Mouse (Mus musculus): ENCODE results near the gene Hist1h4n. TPM values are rescaled to one million over a fixed set of nuclear protein-coding genes. Genes with fewer than 3 reads are reported as not detected.
"Not testable (repeated sequence)": the region's sequence is repeated elsewhere in the genome, so short reads cannot be mapped to it uniquely, and the experiment has no call there.

Hist1h4n gene
- polyA plus RNA-seq, 1 experiment, result 5.7 TPM

DNA sequence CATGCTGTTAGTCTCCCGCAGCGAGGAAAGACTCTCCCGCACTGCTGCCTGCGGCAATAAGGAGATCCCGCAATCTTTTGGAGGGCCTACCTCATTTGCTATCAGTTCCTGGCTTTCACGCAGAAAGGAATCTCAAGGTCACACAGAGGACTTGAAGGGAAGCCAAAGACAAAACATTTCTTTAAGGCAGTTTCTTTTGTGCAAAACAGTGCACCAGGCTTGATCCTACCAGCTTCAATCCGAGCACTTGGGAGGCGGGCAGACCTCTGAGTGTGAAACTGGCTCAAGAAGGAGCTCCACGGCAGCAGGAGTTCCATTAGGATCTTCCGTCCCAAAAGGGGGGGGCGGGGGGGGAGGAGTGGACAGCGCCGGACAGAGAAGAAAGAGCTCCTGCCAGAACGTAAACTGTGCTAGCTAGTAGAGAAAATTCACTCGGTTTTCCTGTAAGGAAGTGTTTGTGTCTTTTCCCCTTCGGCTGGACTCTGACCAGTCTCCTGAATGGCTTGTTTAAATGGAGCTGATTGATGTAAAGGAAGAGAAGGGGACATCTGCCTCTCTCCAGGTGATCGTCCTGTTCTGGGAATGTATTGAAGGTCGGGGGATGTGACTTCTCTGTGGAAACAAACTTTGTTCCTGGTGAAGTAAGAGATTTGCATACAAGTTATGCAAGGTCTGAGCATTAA, 41.3 kb downstream of the Hist1h4n start:
- peaks cover 11% of the 10 kb centered on the region for H3K27me3 ChIP-seq (ENCODE audit: control insufficient read depth)
- no peaks in the 10 kb centered on the region for H3K36me3 ChIP-seq (ENCODE audit: control insufficient read depth)
- H3K9me3 ChIP-seq (ENCODE audit: control insufficient read depth, low read length), result no peaks in the 10 kb centered on the region
- peak overlapping the region; percentile 42 for H3K4me3 ChIP-seq (replicated peaks)
- TF ChIP-seq GATA1 (IDR thresholded peaks at IDR 0.05; ENCODE audit: low read length) (no peak), TAL1 (IDR thresholded peaks at IDR 0.05; ENCODE audit: low read length) (no peak)
- H3K4me1 ChIP-seq (ENCODE audit: control insufficient read depth), result peaks cover 38% of the 10 kb centered on the region

DNA sequence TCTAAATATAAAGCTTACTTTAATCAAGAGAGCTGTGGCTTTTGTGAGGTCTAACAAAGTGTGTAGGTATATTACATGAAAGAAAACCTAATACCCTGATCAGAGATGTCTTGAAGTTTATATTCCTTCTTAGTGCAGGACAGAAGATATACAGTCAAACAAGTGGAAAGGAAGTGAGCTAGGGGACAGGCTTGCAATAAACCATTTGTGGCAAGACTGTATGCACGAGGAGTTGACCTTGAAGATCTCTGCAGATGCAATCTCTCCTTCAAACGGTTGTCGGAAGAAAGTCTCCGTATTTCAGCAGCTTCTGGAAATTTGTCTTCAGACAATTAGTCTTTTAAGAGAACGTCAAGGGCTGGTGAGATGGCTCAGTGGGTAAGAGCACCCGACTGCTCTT, 42.1 kb downstream of the Hist1h4n start:
- peaks cover 11% of the 10 kb centered on the region for H3K27me3 ChIP-seq (ENCODE audit: control insufficient read depth)
- peaks cover 46% of the 10 kb centered on the region for H3K4me1 ChIP-seq (ENCODE audit: control insufficient read depth)
- H3K36me3 ChIP-seq (ENCODE audit: control insufficient read depth), result no peaks in the 10 kb centered on the region
- H3K4me3 ChIP-seq (replicated peaks), result peak overlapping the region; percentile 31
- TF ChIP-seq GATA1 (IDR thresholded peaks at IDR 0.05; ENCODE audit: low read length), result no peak
- no peak for TF ChIP-seq TAL1 (IDR thresholded peaks at IDR 0.05; ENCODE audit: low read length)
- H3K9me3 ChIP-seq (ENCODE audit: control insufficient read depth, low read length), result no peaks in the 10 kb centered on the region

DNA sequence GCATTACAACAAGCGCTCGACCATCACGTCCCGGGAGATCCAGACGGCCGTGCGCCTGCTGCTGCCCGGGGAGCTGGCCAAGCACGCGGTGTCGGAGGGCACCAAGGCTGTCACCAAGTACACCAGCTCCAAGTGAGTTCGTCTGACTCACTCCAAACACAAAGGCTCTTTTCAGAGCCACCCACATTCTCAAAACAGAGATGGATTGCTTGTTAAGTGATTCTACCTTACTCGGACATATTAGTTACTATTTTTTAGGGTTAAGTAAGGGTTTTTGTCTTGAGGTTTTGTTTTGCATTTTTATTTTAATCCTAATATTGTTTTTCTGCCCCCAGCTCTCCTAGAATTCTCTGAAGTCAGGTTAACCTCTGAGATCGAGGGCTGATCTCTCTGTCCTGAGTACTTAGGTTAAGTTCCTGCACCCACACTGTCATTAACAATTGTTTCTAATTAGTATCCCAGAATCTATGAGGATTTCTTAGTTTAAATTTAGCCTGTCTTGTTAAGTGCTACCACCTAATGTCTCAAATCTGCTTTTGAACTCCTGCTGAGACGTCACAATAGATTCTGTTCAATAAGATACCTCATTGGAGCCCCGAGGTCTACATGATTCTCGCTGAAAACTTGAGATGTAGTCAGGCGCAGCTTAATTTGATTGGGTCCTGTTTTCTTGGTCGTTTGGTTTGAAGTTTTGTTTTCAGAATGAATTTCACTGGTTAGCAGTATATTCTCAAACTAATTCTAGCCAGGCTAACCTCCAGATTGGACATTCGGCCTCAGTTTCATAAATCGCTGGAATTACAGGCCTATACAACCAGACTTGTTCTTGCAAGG, 44.0 kb downstream of the Hist1h4n start:
- H3K4me3 ChIP-seq (replicated peaks), result peak overlapping the region; percentile 67
- H3K9me3 ChIP-seq (ENCODE audit: control insufficient read depth, low read length), result no peaks in the 10 kb centered on the region
- H3K27me3 ChIP-seq (ENCODE audit: control insufficient read depth), result peaks cover 11% of the 10 kb centered on the region
- TF ChIP-seq TAL1 (IDR thresholded peaks at IDR 0.05; ENCODE audit: low read length) (no peak), GATA1 (IDR thresholded peaks at IDR 0.05; ENCODE audit: low read length) (no peak)
- peaks cover 59% of the 10 kb centered on the region for H3K4me1 ChIP-seq (ENCODE audit: control insufficient read depth)
- H3K36me3 ChIP-seq (ENCODE audit: control insufficient read depth), result no peaks in the 10 kb centered on the region

DNA sequence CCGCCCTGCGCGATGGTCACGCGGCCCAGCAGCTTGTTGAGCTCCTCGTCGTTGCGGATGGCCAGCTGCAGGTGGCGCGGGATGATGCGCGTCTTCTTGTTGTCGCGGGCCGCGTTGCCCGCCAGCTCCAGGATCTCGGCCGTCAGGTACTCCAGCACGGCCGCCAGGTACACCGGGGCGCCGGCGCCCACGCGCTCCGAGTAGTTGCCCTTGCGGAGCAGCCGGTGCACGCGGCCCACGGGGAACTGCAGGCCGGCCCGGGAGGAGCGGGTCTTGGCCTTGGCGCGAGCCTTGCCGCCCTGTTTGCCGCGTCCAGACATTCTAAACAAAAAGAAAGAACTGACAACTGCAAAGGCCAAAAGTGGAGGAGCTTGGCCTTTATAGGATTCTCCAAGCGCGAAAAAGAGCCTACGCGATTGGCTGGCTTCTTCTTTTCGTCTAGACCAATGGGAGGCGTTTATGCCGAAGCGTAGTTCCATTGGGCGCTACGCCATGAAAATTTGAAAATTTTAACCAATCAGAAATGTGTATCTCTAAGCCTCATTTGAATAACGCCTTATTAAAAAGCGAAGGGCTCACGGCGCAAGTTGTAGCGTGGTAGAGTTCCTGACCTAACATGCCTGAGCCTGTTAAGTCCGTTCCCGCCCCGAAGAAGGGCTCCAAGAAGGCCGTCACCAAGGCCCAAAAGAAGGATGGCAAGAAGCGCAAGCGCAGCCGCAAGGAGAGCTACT, 44.9 kb downstream of the Hist1h4n start, which contains the start of the genes Hist1h2an and Hist1h2bp:
TSS of gene Hist1h2an (minus strand) at position 320 of the 731 bp plus-strand sequence.
TSS of gene Hist1h2bp (plus strand) at position 563 of the 731 bp plus-strand sequence.
- not testable (repeated sequence) for H3K36me3 ChIP-seq (ENCODE audit: control insufficient read depth); H3K9me3 ChIP-seq (ENCODE audit: control insufficient read depth, low read length)
- Histone ChIP-seq H3K4me1 (ENCODE audit: control insufficient read depth) (peaks cover 68% of the 10 kb centered on the region), H3K4me3 (replicated peaks) (peak within 1 kb of the TSS; percentile 67), H3K27me3 (ENCODE audit: control insufficient read depth) (peaks cover 11% of the 10 kb centered on the region)

DNA sequence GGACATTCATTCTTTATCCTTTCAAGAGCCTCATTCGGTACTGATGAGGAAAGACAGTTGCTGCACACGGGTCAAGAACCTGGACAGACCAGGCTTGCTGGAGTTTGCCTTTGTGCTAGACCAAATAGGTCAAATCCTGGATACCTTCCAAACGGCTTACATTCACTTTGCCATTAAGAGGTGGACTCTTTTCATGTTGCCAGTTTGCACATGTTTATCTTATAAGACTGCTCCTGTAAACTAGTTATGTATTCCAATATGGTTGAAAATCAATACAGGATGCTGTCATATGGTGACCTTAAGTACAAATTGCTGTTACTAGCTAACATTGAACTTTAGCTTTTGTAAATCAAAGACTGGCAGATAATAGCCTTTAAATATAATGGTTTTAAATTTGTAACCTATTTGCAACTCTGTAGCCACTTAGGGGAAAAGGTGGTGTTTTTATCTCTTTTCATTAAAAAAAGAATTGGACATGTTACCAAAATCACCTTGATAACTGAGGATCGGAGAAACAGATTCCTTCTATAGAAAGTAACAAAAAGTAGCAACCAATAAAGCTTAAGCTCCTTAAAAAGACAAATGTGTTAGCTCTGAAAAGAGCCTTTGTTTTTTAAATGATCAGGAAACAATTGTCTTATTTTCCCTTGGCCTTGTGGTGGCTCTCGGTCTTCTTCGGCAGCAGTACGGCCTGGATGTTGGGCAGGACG, 45.7 kb downstream of the Hist1h4n start:
- peak overlapping the region; percentile 67 for H3K4me3 ChIP-seq (replicated peaks)
- peaks cover 11% of the 10 kb centered on the region for H3K27me3 ChIP-seq (ENCODE audit: control insufficient read depth)
- H3K9me3 ChIP-seq (ENCODE audit: control insufficient read depth, low read length), result no peaks in the 10 kb centered on the region
- TF ChIP-seq TAL1 (IDR thresholded peaks at IDR 0.05; ENCODE audit: low read length), result no peak
- no peak for TF ChIP-seq GATA1 (IDR thresholded peaks at IDR 0.05; ENCODE audit: low read length)
- peaks cover 72% of the 10 kb centered on the region for H3K4me1 ChIP-seq (ENCODE audit: control insufficient read depth)
- H3K36me3 ChIP-seq (ENCODE audit: control insufficient read depth), result no peaks in the 10 kb centered on the region

DNA sequence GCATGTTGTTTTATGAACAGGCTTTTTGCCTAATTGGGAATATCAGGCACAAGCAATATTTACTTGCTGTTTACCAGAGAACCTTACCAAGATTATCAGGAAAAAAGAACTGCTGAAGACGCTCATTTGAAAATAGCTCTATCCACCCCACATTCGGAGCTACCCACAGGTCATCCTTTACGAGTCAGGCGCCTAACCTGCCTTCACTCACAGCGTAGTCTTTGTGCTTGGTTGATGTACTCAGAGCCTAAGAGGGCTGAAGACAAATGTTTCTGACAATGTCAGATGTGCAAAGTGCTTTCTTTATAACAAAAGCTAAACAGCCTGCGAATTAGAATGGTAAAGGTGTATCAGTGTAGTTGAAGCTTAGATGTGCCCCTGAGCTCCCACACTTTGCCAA, 47.7 kb downstream of the Hist1h4n start:
- no peak for TF ChIP-seq GATA1 (IDR thresholded peaks at IDR 0.05; ENCODE audit: low read length)
- TF ChIP-seq TAL1 (IDR thresholded peaks at IDR 0.05; ENCODE audit: low read length), result no peak
- Histone ChIP-seq H3K4me1 (ENCODE audit: control insufficient read depth) (peaks cover 76% of the 10 kb centered on the region), H3K27me3 (ENCODE audit: control insufficient read depth) (no peaks in the 10 kb centered on the region), H3K36me3 (ENCODE audit: control insufficient read depth) (peaks cover 8% of the 10 kb centered on the region), H3K4me3 (replicated peaks) (peak overlapping the region; percentile 63), H3K9me3 (ENCODE audit: control insufficient read depth, low read length) (peaks cover 2% of the 10 kb centered on the region; the same call in 1 of the 2 replicates)

DNA sequence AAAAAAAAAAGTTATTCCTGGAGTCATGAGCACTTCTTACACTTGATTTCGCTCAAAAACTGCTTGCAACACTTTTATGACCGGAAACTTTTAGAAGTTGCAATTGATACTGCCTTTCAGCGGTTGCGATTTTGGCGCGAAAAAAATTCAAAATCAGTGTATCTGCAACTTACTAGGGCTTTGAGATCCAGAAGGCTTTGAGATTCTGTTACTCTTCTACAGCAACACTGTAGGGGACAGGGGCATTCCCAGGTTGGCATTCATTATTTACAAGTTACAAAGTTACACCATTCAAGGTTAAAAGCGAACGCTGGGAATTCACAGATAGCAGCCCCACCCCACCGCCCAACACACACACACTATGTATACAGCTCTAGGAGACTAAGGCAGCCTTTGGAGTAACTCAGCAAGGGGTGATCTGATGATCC, 48.2 kb downstream of the Hist1h4n start:
- TF ChIP-seq GATA1 (IDR thresholded peaks at IDR 0.05; ENCODE audit: low read length), result no peak
- no peak for TF ChIP-seq TAL1 (IDR thresholded peaks at IDR 0.05; ENCODE audit: low read length)
- Histone ChIP-seq H3K27me3 (ENCODE audit: control insufficient read depth) (no peaks in the 10 kb centered on the region), H3K9me3 (ENCODE audit: control insufficient read depth, low read length) (peaks cover 2% of the 10 kb centered on the region; the same call in 1 of the 2 replicates), H3K36me3 (ENCODE audit: control insufficient read depth) (peaks cover 8% of the 10 kb centered on the region), H3K4me3 (replicated peaks) (peak overlapping the region; percentile 63), H3K4me1 (ENCODE audit: control insufficient read depth) (peaks cover 74% of the 10 kb centered on the region)

DNA sequence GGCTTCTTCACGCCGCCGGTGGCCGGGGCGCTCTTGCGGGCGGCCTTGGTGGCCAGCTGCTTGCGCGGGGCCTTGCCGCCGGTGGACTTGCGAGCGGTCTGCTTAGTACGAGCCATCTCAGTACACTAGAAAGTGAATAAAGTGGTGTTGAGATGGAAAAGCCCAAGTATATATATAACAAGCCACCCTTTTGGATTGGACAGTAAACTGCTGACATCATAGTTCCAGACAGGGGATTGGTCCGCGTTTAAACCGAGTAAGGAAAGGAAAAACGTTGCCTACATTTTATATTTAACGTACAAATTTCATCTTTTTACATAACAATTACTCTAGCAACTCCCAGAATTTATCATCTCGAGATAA, 48.8 kb downstream of the Hist1h4n start, which contains the start of gene Hist1h3i:
TSS of gene Hist1h3i (minus strand) at position 116 of the 363 bp plus-strand sequence.
- TF ChIP-seq GATA1 (IDR thresholded peaks at IDR 0.05; ENCODE audit: low read length) (no peak), TAL1 (IDR thresholded peaks at IDR 0.05; ENCODE audit: low read length) (no peak)
- Histone ChIP-seq H3K9me3 (ENCODE audit: control insufficient read depth, low read length) (peaks cover 2% of the 10 kb centered on the region; the same call in 1 of the 2 replicates), H3K27me3 (ENCODE audit: control insufficient read depth) (no peaks in the 10 kb centered on the region), H3K4me3 (replicated peaks) (peak within 1 kb of the TSS; percentile 88), H3K36me3 (ENCODE audit: control insufficient read depth) (peaks cover 8% of the 10 kb centered on the region), H3K4me1 (ENCODE audit: control insufficient read depth) (peaks cover 73% of the 10 kb centered on the region)

DNA sequence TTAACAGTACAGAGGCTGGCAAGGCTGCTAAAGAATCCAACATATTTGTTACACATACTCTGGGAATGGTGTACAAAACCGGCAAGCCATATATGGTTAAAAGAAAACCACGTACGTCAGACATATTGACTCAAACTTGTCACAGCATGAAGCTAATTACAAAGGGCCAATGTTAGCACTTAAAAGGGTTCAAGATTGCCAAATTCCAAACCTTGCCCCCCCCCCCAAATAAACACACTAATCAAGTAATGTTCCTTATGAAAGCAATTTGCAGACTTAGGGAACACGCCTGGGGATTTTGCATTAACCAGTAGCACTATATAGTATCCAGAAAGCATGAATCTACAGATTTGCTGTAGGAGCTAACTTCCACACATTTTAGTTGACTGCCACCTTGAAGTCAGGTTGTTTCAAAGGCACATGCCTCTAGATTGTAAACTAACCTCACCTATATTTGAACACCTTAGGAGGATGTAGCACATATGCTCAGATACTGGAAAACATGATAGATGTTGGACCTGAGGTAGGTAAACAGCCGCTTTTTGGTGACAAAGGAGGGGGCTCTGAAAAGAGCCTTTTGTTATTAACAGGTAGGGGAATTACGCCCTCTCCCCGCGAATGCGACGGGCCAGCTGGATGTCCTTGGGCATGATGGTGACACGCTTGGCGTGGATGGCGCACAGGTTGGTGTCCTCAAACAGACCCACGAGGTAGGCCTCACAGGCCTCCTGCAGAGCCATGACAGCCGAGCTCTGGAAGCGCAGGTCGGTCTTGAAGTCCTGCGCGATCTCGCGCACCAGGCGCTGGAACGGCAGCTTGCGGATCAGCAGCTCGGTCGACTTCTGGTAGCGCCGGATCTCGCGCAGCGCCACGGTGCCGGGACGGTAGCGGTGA, 49.4 kb downstream of the Hist1h4n start:
- H3K36me3 ChIP-seq (ENCODE audit: control insufficient read depth); H3K27me3 ChIP-seq (ENCODE audit: control insufficient read depth); H3K9me3 ChIP-seq (ENCODE audit: control insufficient read depth, low read length): not testable (repeated sequence)
- peaks cover 73% of the 10 kb centered on the region for H3K4me1 ChIP-seq (ENCODE audit: control insufficient read depth)
- H3K4me3 ChIP-seq (replicated peaks), result peak overlapping the region; percentile 88
